Mouse (Mus musculus) megakaryocyte progenitor cell, adult 5-6 weeks (primary cell): ENCODE data around the gene Mapk13. TPM values are rescaled to one million over a fixed set of nuclear protein-coding genes. Genes with fewer than 3 reads are reported as not detected.
"Not testable (repeated sequence)": the region's sequence is repeated elsewhere in the genome, so short reads cannot be mapped to it uniquely, and the experiment has no call there.

ENCODE experiments used
- ATAC-seq: replicated peaks from 2 replicates; pipeline ENCODE4 v1.8.0; 2016; ENCODE audit warnings: mild to moderate bottlenecking, moderate TSS enrichment, inconsistent platforms; ENCODE audit not compliant: poor library complexity
- total RNA-seq, 2 experiments: library from RNA; stranded (forward) in 1 of 2; stranded (reverse) in 1 of 2; fragments of 157-497, 149-512 nt in 1 of 2; fragments of 200-1000 nt in 1 of 2; gene quantifications; 2 replicates each; pipeline versions ENCODE4 v1.2.3 to v1.2.4; 2015 to 2017

Gene Mapk13
- total RNA-seq, 2 experiments from 2014 or later, result 2.2 to 4.8 TPM

DNA sequence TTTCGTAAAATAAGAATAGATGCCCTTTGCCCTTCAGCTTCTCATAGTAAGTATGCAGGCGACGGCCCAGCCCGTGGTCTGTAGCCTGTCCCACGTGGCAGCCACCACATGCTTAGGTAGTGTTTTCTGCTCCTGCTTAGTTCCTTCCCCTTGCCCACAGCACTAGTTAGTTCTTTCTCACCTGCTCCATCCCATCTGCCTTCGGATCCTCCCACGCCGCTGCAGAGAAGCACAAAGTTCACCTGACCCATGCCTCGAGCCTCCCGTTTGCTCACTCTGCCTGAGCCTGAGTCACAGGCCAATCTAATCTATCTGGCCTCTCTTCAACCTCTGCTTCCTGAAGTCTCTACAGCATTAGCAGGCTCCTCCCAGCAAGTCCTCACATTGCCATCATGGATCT is 43.2 kb downstream of the Mapk13 start:
- ATAC-seq, result no peak

DNA sequence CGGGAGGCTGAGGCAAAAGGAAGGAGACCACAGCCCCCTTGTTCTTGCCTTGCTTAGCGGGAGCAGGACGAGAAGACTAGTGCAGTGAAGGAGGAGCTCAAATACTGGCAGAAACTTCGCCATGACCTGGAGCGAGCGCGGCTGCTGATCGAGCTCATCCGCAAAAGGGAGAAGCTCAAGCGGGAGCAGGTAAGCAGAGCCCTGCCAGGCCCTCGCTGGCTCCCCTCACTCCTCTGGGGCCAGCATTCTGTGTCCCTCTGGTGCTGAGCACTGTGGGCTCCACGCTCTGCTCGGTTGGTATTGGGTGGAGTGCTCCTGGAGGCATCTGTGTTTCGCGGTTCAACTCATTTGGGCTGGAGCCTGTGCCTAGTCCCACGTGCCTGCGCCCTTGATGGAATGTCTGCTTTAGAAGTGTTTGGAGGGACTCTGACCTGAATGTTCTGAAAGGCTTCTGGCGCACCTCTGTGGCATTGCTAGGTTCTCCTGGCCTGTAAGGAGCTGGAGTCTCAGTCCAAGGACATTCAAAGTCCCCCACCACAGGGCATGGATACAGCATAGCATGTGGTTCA is 45.5 kb downstream of the Mapk13 start:
- ATAC-seq, result no peak

DNA sequence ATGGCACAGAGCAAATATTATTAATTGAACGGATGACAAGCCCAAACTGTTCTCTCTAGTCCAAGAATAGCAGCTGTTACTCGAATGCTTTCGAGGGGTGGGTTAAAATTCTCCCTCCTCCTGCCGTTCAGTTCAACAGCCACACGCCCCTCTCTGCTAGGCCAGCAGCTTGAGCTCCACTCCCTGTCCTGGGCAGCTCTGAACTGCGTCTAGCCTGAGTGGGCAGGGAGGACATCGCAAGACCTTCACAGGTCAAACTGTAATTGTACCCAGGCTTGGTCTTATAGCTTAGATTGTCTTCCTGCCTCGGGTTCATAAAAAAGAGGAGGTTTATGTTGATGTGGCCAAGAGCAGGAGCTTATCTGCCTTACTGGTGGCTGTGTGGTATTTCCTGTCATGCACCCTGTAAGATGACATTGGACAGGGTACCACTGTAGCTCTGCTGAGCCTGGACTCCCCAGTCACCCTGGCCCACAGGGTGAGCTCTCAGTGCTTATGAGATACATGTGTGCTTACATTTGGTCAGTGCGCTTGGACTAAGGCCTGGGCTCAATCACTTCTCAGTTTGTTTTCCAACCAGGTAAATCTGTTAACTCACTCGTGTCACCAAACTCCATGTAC is 46.4 kb downstream of the Mapk13 start:
- ATAC-seq, result no peak; the same call in 1 of the 2 replicates

DNA sequence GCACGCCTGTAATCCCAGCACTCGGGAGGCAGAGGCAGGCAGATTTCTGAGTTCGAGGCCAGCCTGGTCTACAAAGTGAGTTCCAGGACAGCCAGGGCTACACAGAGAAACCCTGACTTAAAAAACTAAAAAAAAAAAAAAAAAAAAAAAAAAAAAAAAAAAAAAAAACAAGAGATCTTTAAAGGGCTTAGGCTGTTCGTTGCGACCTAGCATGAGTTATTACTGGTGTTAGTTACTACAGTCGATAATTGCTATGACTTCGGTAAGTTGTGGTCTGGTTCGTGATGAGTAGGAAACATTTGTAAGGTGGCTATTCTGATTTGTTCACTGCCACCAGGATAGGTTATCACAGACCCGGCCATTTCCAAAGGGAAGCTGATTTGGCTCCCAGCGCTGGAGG is 47.2 kb downstream of the Mapk13 start:
- not testable (repeated sequence) for ATAC-seq

DNA sequence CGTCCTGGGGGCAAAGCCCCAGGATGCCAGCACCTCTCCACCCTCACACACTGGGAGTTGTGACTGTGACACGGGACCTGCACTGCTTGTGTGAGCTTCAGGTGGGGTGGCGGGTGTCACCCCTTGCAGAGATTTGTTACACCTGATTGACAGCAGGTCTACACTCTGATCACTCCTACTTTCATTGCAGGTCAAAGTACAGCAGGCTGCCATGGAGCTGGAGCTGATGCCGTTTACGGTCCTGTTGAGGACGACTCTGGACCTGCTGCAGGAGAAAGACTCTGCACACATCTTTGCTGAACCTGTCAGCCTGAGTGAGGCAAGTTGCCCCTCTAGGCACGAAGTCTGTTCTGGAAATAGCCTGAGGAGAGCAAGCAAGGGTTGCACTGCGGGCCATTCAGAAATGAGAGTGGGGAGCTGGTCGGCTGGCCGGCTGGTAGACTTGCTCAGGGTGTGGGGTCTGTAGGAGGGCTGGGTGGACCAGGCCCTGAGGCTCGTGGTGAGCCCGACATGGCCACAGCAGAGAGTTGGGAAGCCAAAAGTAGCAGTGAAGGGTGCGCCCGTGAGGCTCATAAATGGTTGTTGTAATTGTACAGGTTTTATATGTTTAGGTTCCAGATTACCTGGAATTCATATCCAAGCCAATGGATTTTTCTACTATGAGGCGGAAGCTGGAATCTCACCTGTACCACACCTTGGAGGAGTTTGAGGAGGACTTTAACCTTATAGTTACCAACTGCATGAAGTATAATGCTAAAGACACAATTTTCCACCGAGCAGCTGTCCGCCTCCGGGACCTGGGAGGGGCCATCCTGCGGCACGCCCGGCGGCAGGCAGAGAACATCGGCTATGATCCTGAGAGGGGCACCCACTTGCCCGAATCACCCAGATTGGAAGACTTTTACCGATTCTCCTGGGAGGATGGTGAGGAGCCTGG is 48.0 kb downstream of the Mapk13 start:
- no peak for ATAC-seq

DNA sequence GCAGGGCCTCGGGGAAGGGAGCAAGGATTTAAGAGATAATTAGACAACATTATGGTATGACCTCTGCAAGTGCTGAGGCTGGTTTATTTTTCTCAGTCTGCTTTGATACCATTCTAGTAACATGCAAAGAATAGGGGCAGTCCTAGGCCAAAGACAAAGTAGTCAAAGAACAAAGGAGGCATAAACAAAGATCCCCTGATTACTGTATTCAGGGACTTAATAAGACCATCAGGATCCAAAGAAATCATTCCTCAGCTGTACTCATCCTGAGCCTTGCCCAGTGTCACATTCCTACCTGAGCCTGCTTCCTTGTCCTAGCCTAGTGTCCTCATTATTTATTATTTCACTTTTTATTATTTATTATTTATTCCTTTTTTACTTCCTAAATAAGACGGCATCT is 51.1 kb downstream of the Mapk13 start:
- ATAC-seq, result no peak

DNA sequence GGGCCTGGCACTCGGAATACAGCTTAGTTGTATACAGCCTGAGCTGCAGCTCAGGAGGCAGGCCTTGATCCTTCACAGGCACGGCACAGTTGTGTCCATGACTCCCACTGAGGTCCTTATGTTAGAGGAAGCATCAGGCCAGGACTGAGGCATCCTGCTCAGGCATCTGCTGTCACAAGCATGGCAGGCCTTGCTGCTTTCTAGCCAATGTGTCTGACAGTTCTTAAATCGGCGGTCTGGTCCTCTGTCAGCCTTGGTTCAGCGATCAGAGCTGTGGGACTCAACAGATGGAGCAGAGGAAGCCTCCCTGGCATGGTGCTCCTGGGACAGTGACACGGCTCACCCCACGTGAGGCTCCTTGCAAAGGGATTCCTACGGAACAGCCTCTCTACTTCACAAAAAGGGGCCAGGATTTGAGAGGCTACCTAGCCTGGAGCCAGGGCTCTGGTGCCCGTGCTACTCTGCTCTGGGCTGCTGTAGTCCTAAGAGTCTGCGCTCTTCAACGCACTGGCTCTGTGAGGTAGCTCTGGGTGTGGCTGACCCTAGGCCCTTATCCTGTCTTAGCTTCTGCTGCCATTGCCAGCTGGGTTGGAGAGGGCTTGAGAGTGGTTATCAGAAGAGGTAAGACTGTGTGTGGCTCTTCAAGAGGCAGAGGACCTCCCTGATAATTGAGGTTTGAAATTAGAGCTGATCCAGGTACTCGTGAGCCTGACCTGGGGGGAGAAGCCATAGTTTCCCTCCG is 54.1 kb downstream of the Mapk13 start:
- peak; percentile 99 for ATAC-seq

DNA sequence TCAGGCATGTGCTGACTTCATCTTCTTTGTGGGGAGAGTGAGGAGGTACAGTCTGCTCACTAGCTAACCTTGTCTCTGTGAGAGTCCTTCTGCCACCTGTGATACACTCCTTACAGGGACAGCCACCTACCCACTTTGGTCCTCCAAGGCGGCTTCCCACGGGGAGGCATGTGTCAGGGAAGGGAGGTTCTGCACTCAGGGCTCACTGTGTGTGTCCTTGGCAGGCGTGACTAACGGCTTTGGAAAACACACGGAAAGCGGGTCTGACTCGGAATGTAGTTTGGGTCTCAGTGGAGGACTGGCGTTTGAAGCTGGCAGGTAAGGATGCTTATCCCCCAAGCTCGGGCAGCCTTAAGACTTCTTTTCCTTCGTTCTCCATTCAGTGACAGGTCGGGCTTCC is 54.7 kb downstream of the Mapk13 start:
- ATAC-seq, result no peak

DNA sequence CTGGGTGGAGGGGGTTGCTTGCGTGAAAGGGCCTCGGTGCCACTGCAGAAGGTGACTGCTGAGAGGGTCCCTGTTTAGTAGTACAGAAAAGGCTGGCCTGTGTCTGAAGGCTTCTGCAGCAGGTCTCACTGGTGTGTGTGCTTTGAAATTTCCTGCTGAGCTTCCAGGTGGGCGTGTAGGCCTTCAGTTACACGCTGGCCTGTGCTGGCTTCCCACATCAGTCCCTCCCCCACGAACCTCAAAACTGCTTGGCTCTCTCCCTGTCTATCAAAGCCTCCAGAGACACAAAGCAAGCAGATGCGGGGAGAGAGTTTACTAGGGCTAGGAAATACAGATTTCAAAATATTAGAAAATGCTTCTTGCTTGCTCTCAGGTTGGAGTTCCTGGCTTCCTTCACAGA is 55.8 kb downstream of the Mapk13 start:
- ATAC-seq, result no peak

DNA sequence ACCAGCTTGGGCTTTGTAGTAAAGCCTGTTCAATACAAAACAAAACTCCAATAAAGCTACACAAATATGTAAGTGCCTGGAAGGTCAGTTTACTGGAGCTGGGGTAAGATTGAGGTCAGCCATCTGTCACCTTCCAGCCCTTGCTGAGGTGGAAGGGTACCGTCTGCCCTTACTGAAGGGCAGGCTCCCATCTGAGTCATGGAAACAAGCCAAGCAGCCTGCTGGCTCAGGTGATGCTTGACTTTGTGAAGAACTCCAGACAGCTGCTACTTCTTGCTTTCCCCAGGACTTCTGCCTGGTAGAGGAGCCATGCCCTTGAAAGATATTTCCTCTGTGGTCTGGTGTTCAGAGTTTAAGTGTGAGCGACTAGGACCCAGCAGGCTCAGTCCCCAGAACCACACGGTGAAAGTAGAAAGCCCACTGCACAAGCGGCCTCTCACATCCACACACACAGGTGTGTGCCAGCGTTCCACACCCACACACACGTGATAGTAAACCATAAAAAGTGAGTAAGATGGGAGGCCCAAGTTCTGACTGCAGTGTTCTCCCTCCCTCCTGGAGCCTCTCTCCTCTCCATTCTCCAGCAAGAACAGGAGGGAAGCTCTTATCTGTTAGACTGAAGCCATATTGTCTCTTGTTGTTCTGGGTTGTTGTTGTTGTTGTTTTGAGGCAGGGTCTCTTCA is 56.4 kb downstream of the Mapk13 start:
- ATAC-seq, result no peak

DNA sequence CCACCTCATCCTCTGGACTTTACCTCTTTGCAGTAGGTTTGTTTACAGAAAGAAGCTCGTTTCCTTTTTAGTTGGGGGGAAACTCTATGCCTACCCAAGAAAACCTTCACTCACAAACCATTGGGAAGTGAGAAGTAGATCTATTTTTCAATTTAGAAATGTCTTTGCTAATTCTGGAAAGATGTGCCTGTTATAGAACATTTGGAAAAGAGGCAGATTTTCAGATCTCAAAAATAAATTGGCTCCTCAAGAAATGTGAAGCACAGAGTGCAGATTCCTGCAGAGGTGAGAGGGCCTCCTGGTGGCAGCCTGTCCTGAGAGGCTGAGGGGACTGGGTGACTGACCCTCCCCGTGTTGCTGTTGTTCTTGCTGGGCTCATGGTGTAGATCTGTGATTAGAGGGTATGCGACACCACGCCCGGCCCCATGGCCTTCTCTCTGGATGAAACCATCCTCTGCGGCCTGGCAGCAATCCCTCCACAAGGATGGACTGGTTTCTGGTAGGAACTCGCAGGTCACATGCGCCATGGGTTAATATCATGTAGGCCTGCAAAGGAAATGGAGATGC is 58.7 kb downstream of the Mapk13 start:
- ATAC-seq, result no peak

DNA sequence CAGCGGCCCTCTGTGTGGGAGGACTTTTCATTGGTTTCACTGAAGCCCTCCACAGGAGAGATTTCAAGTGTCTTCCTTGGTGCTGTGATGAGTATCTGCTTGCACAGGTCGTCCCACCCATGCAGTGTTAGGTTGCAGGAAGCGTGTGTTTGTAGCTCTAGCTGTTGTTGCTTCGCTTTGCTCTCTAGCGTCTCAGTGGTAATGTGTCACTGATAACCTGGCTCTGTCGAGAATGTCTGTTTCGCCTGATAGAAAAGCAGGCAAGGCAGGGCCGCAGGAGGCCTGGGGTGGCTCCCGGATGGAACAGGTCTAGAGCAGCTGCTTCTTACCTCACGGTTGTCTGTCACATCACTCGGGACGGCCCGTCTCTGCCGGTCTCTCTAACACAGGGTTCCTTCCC is 60.0 kb downstream of the Mapk13 start:
- peak; percentile 85 for ATAC-seq

Other genes starting within 250 kb of the Mapk13 start
- not detected in 2 replicates for gene Armc12, start 238.5 kb upstream of the Mapk13 start, total RNA-seq (2015)
- gene Armc12, start 238.5 kb upstream of the Mapk13 start, total RNA-seq (2017), result not detected in 2 replicates
- gene Clpsl2, start 219.9 kb upstream of the Mapk13 start, total RNA-seq (2015), result not detected in 2 replicates
- gene Clpsl2, start 219.9 kb upstream of the Mapk13 start, total RNA-seq (2017), result not detected in 2 replicates
- not detected in 2 replicates for gene Clps, start 208.5 kb upstream of the Mapk13 start, total RNA-seq (2015)
- gene Clps, start 208.5 kb upstream of the Mapk13 start, total RNA-seq (2017), result not detected in 2 replicates
- not detected in 2 replicates for gene Lhfpl5, start 193.7 kb upstream of the Mapk13 start, total RNA-seq (2015)
- gene Lhfpl5, start 193.7 kb upstream of the Mapk13 start, total RNA-seq (2017), result not detected in 2 replicates
- 129 and 131 TPM in 2 replicates for gene Srpk1, start 146.6 kb upstream of the Mapk13 start, total RNA-seq (2015)
- gene Srpk1, start 146.6 kb upstream of the Mapk13 start, total RNA-seq (2017), result 134 and 140 TPM in 2 replicates
- 1.3 and 3.0 TPM in 2 replicates for gene Slc26a8, start 79.1 kb upstream of the Mapk13 start, total RNA-seq (2015)
- gene Slc26a8, start 79.1 kb upstream of the Mapk13 start, total RNA-seq (2017), result 0.21 and 1.5 TPM in 2 replicates
- 111 TPM in 2 replicates for gene Mapk14, start 78.0 kb upstream of the Mapk13 start, total RNA-seq (2015)
- 100 and 110 TPM in 2 replicates for gene Mapk14, start 78.0 kb upstream of the Mapk13 start, total RNA-seq (2017)
- 4.3 and 6.5 TPM in 2 replicates for gene AC170998.1, start 43.2 kb upstream of the Mapk13 start, total RNA-seq (2015)
- gene AC170998.1, start 43.2 kb upstream of the Mapk13 start, total RNA-seq (2017), result 1.1 and 5.1 TPM in 2 replicates
- 29.5 and 29.9 TPM in 2 replicates for gene Brpf3, start 31.8 kb downstream of the Mapk13 start, total RNA-seq (2015)
- gene Brpf3, start 31.8 kb downstream of the Mapk13 start, total RNA-seq (2017), result 3.4 and 3.9 TPM in 2 replicates
- gene Pnpla1, start 89.1 kb downstream of the Mapk13 start, total RNA-seq (2015), result 0.02 and 0.10 TPM in 2 replicates
- gene Pnpla1, start 89.1 kb downstream of the Mapk13 start, total RNA-seq (2017), result 0.14 TPM in 1 of 2 replicates, not detected in the other
- 0.66 and 1.4 TPM in 2 replicates for gene 4930539E08Rik, start 146.0 kb downstream of the Mapk13 start, total RNA-seq (2015)
- 0.96 and 1.1 TPM in 2 replicates for gene 4930539E08Rik, start 146.0 kb downstream of the Mapk13 start, total RNA-seq (2017)
- 0.66 and 0.77 TPM in 2 replicates for gene Pxt1, start 174.5 kb downstream of the Mapk13 start, total RNA-seq (2015)
- gene Pxt1, start 174.5 kb downstream of the Mapk13 start, total RNA-seq (2017), result 0.27 TPM in 1 of 2 replicates, not detected in the other
- 74.0 and 89.7 TPM in 2 replicates for gene Kctd20, start 182.7 kb downstream of the Mapk13 start, total RNA-seq (2015)
- gene Kctd20, start 182.7 kb downstream of the Mapk13 start, total RNA-seq (2017), result 130 and 137 TPM in 2 replicates
- gene Stk38, start 238.7 kb downstream of the Mapk13 start, total RNA-seq (2015), result 84.6 and 97.1 TPM in 2 replicates
- gene Stk38, start 238.7 kb downstream of the Mapk13 start, total RNA-seq (2017), result 50.8 and 85.5 TPM in 2 replicates